Mouse (Mus musculus) B cell, adult 2 months (primary cell): Measurements from ENCODE around the gene Hoxb9.

ENCODE experiments used
- DNase-seq, 2 experiments: peaks; one replicate each; pipeline ENCODE4 v3.0.0; 2022

Hoxb9 gene

GRCm38 (mm10) chr11:96298895-96299667 lies 27.8 kb downstream of the Hoxb9 start:
- DNase-seq = no peak

GRCm38 (mm10) chr11:96299781-96300180 lies 28.5 kb downstream of the Hoxb9 start:
- no peak for DNase-seq

DNA sequence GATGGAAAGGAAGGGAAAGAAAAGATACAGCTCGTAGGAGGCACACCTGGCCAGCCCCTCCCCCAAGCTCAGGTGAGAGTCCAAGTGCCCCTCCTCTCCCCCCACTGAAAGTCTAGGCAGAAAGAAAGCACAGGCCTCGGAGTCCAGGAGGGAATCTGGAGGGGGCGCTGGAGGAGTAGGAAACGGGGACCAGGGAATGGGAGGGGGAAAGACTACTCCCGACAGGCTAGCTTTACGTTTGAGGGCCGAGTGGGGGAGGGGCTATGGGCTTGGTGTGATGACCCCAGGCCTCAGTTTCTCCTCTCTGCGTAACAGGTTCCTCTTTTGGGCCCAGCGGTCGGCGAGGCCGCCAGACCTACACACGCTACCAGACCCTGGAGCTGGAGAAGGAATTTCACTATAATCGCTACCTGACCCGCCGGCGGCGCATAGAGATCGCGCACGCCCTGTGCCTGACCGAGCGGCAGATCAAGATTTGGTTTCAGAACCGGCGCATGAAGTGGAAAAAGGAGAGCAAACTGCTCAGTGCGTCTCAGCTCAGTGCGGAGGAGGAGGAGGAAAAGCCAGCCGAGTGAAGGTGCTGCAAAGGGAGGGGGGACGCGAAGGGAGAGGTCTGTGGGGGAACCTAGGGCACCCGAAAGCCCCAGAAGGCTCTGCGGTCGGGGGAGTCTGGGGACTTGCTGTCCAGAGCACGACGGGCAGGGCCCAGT lies 29.3 kb downstream of the Hoxb9 start:
- no peak for DNase-seq

DNA sequence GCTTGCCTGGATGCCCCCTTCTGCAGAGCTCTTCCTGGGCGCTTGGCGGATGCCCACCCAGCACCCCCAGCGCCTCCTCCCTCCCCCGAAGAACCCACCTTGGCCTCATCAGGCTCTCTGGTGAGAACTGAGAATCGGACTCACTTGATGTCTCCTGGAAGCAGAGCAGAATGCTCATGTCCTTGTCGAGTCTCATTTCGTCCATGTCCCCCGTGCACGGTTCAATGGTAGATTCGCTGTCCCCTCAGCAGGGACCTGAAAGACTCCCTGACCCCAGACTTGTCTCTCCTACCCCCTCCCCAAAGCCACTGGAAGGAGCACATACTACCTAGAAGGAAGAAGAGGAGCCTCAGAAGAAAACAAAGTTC lies 29.8 kb downstream of the Hoxb9 start:
- DNase-seq = no peak

- no peak for DNase-seq
Observed at GRCm38 (mm10) chr11:96301837-96302236, 30.6 kb downstream of the Hoxb9 start.

DNA sequence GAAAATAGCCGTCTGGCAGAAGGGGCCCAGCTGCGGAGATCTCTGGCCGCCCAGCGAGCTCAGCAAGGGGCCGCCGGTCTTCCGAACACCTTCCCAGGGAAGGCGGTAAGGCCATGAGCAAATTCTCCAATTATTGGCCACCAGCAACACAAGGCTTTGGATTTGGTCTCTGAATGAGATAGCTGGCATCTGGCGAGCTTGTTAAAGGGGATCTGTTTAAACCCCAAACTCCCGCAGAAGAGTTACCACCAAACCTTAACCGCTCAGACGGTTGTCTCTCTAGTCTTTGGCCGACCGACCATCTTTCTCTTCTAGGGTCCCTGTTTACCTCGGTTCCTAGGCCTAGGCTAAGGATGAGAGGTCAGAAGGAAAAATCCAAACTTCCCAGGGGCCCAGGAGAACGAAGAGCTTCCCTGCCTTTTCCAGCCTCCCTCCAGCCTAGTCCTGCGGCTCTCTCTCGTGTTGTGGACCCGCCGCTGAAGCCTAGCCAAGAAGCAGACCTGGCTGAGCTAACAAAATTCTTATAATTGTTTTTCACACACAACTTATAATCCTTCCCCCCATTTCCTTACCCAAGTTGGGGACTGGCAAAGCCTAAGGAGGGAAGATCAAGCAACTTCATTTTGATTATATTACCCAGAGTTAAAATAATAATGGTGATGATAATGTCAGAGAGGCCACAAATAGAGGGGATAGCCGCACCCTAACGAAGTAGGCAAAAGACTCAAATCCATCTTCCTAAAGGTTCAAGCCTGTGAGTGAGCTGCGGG lies 31.3 kb downstream of the Hoxb9 start:
- no peak for DNase-seq

- DNase-seq = peak; percentile 77 to 78
Observed at GRCm38 (mm10) chr11:96303151-96304099, 32.2 kb downstream of the Hoxb9 start, which contains the start of gene Hoxb5. Hoxb5 (plus strand) TSS chr11:96303336.

- no peak for DNase-seq
Observed at GRCm38 (mm10) chr11:96304381-96305195, 33.3 kb downstream of the Hoxb9 start.

DNA sequence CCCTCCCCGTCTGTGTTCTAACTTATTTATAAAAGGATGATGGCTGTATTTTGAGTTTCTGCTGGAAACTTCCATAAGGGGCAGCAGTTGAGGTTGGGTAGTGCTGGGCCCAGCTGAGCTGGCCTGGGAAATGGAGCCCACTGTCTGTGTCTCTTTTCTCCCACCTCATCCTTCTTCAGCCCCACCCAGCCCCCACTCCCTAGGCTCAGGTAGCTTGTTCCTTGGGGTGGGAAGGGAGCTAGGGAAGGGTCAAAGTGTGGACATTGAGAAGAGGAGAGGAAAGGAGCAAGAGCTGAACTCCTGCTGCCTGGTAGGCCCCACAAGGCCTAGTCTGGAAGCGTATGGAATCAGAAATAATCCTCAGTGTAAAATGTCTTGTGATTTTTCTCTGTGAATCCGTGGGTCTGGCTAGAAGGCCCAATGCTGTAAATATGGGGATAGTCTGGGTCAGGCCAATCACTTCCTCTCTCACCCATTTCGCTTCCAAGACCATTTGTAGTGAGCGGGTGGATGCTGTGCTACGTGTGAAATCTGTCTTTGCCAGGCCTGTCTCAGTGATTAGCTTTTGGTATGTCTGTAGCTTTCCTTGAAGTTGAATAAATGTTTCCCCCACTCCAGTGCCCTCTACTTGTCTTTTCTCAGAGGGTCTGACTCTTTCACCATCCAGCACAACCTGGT lies 34.4 kb downstream of the Hoxb9 start:
- DNase-seq = no peak

GRCm38 (mm10) chr11:96306183-96306907 lies 35.1 kb downstream of the Hoxb9 start:
- DNase-seq = no peak

DNA sequence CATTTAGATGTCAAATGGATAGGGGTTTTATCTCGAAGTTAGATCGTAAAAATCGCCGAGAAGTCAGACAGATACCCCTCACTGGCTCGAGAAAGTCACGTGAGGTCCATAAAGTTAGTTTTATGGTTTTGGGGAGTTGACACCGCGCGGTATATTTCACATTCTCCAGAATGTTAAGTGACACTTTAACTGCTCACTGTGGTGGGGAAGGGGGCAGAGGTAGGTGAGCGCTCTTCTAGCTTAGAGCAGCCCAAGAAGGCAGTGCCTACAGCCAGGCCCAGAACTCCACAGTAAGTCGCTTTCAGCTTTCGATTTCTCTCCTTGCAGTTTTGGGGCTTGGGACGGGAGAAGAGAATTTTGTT lies 35.6 kb downstream of the Hoxb9 start:
- no peak for DNase-seq

DNA sequence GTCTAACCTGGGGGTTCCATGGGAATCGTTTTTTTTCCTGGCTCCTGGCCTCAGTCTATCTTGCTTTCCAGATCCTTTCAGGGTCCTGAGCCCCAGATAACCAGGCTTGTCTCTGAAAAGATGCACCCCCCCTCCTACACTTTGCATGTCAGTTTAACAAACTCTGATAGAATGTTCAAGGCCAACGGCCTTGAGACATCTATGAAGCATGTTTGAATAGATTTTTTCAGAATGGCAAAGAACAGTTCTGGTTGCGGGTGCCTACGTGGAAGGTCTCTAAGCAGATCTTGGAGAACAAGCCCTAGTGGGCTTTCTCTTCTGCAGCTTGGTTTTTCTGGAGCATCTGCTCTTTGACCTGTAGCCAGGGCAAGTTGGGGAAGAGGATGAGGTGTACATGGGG lies 37.5 kb downstream of the Hoxb9 start:
- DNase-seq = no peak

GRCm38 (mm10) chr11:96309288-96309687 lies 38.0 kb downstream of the Hoxb9 start:
- no peak for DNase-seq

- DNase-seq = no peak
Observed at GRCm38 (mm10) chr11:96310183-96310938, 39.1 kb downstream of the Hoxb9 start.

GRCm38 (mm10) chr11:96311097-96311496 lies 39.8 kb downstream of the Hoxb9 start:
- no peak for DNase-seq

- DNase-seq = peak; percentile 60 to 63
Observed at GRCm38 (mm10) chr11:96311520-96312417, 40.5 kb downstream of the Hoxb9 start.

DNA sequence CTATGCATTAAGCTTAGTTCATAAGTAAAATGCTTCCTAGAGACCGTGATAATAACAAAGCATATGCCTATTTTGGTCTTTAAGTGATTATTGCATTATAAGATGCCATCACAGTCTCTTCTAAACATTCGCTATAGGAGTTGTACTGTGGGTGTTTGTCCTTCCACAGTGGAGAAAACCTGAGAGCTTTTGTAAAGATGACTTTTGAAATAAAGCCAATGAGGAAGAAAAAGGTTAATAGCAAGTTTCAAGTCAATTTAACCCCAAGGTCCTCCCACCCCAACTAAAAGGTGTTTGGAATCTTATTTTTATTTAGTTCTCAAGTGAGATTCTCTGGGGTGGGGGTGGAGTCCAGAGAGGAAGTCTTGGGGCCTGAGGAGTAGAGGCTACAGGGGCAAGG lies 41.9 kb downstream of the Hoxb9 start:
- no peak for DNase-seq

DNA sequence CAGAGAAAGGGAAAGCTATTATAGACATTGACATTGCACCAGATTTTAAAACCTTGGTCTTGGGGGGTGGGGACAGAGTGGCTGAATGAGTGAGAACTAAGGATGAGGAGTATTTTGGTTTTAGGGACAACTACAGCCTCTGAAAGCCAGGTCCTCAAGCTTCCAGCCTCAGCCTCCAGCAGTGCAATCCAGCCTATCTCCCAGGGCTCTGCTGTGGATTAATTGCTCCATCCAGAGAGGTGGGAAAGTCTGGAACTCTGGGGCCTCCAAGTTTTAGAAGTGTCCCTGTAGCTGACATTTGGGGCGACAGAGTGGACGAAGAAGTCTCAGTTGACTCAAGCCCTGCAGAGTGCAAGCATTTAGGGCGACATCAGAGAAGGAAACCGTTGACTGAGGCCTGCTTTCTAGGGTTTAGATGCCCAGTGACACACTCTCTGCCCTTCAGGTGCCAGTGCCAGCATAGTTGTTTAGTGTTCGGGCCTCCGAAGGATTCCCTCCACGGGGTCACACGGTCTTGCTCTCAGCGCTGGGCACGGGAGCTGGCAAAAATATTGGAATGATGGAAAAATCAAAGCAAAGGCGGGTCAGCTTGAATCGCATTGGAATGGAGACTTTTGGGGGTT lies 42.7 kb downstream of the Hoxb9 start:
- no peak for DNase-seq
